Comparison of ENCODE assay signal across 30 mouse cellular contexts in the genomic region with DNA sequence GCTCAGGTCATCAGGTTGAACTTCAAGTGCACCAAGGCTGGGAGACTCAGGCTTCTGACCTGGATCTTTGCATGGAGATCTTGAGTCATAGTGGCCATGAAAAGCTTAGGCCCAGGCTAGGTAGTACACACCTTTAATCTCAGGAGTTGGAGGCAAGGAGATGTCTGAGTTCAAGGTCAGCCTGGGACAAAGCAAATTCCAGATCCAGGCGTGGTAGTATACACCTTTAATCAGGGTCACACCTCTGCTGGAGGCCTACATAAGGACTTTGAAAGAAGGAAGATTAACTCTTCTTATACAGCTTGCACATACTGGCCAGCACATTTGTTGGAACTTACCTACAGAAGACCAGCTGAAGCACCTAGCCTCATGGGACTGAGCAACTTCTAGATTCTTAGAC.
DNase-seq lines count a peak whose midpoint lies in the region; ATAC-seq lines count a peak whose summit lies in the region.
"Had no signal": no experiment of that assay in that cellular context is flagged by ENCODE, and none has a peak within 500 bp of the region (broad histone marks: within the 10 kb centered on the region; RNA-seq: fewer than 3 reads in every experiment).

No protein-coding gene starts in this region.

- intact Hi-C loops in heart, postnatal 36 days (cut with DNase I) = no loop called here

- no peak overlapping the region for H3K4me2 ChIP-seq in heart, embryonic 15.5 days
- no peak overlapping the region for H3K4me2 ChIP-seq in intestine, embryonic 16.5 days (ENCODE audit: low read depth, low read length)
- H3K4me2 ChIP-seq: forebrain, embryonic 12.5 days; hindbrain, embryonic 13.5 days; kidney, embryonic 15.5 days; liver, embryonic 15.5 days; lung, embryonic 14.5 days; midbrain, embryonic 11.5 days had no signal

- H3K4me3 ChIP-seq in heart, embryonic 10.5 days = no peak overlapping the region
- H3K4me3 ChIP-seq in heart, embryonic 15.5 days = no peak overlapping the region
- no peak overlapping the region for H3K4me3 ChIP-seq in intestine, embryonic 16.5 days (ENCODE audit: low read length)
- no peak overlapping the region for H3K4me3 ChIP-seq in limb, embryonic 10.5 days
- H3K4me3 ChIP-seq: erythroblast, embryonic 14.5 days; forebrain, embryonic 12.5 days; hindbrain, embryonic 13.5 days; kidney, embryonic 15.5 days; layer of hippocampus, adult 2 months; liver, embryonic 15.5 days had no signal

- WGBS in heart, embryonic 10.5 days = 66% methylated on average over 1 of the region's 1 CpGs
- 56% methylated on average over 1 of the region's 1 CpGs for WGBS in heart, embryonic 15.5 days
- WGBS in intestine, embryonic 16.5 days = 67% methylated on average over 1 of the region's 1 CpGs
- WGBS in limb, embryonic 10.5 days = 85% methylated on average over 1 of the region's 1 CpGs

- peaks cover 37% of the 10 kb centered on the region for H3K4me1 ChIP-seq in heart, embryonic 10.5 days
- H3K4me1 ChIP-seq in heart, embryonic 15.5 days (replicated peaks) = peaks cover 32% of the 10 kb centered on the region
- H3K4me1 ChIP-seq in intestine, embryonic 16.5 days (ENCODE audit: control insufficient read depth, insufficient read depth, low read length) = peaks cover 9% of the 10 kb centered on the region
- no peaks in the 10 kb centered on the region for H3K4me1 ChIP-seq in limb, embryonic 10.5 days
- H3K4me1 ChIP-seq: forebrain, embryonic 12.5 days; hindbrain, embryonic 13.5 days; liver, embryonic 15.5 days had no signal

- peak overlapping the region; percentile 52; the same call in 1 of the 2 replicates for H3K27ac ChIP-seq in heart, embryonic 10.5 days
- H3K27ac ChIP-seq in heart, embryonic 15.5 days = peak overlapping the region; percentile 71
- no peak overlapping the region for H3K27ac ChIP-seq in intestine, embryonic 16.5 days (ENCODE audit: low read length)
- H3K27ac ChIP-seq in limb, embryonic 10.5 days = no peak overlapping the region
- H3K27ac ChIP-seq: forebrain, embryonic 12.5 days; hindbrain, embryonic 13.5 days; kidney, embryonic 15.5 days; layer of hippocampus, adult 2 months; liver, embryonic 15.5 days had no signal

- H3K27me3 ChIP-seq in heart, embryonic 10.5 days (ENCODE audit: insufficient read depth, poor library complexity, severe bottlenecking) = no peaks in the 10 kb centered on the region
- no peaks in the 10 kb centered on the region for H3K27me3 ChIP-seq in heart, embryonic 15.5 days
- no peaks in the 10 kb centered on the region for H3K27me3 ChIP-seq in intestine, embryonic 16.5 days (replicated peaks; ENCODE audit: control insufficient read depth, insufficient read depth, low read length)
- H3K27me3 ChIP-seq in limb, embryonic 10.5 days (ENCODE audit: low read depth, poor library complexity, severe bottlenecking) = no peaks in the 10 kb centered on the region
- H3K27me3 ChIP-seq: forebrain, embryonic 12.5 days; hindbrain, embryonic 13.5 days; kidney, embryonic 15.5 days; liver, embryonic 15.5 days had no signal

- no peaks in the 10 kb centered on the region for H3K9me3 ChIP-seq in heart, embryonic 10.5 days
- no peaks in the 10 kb centered on the region for H3K9me3 ChIP-seq in heart, embryonic 15.5 days (replicated peaks)
- no peaks in the 10 kb centered on the region for H3K9me3 ChIP-seq in intestine, embryonic 16.5 days (ENCODE audit: control insufficient read depth, low read length)
- H3K9me3 ChIP-seq in limb, embryonic 10.5 days (replicated peaks) = no peaks in the 10 kb centered on the region
- H3K9me3 ChIP-seq: forebrain, embryonic 12.5 days; hindbrain, embryonic 13.5 days; kidney, embryonic 15.5 days; liver, embryonic 15.5 days had no signal

- H3K9ac ChIP-seq in heart, embryonic 15.5 days = no peak overlapping the region
- no peak overlapping the region for H3K9ac ChIP-seq in intestine, embryonic 16.5 days (ENCODE audit: low read depth, low read length)
- H3K9ac ChIP-seq: forebrain, embryonic 12.5 days; forebrain, postnatal 0 days; hindbrain, embryonic 13.5 days; kidney, embryonic 15.5 days; liver, embryonic 15.5 days; lung, embryonic 14.5 days had no signal

- H3K36me3 ChIP-seq in heart, embryonic 10.5 days = no peaks in the 10 kb centered on the region
- no peaks in the 10 kb centered on the region for H3K36me3 ChIP-seq in heart, embryonic 15.5 days
- H3K36me3 ChIP-seq in intestine, embryonic 16.5 days (ENCODE audit: control insufficient read depth, insufficient read depth, low read length) = no peaks in the 10 kb centered on the region
- no peaks in the 10 kb centered on the region for H3K36me3 ChIP-seq in limb, embryonic 10.5 days
- H3K36me3 ChIP-seq: forebrain, embryonic 12.5 days; hindbrain, embryonic 13.5 days; kidney, embryonic 15.5 days; liver, embryonic 15.5 days had no signal

- ATAC-seq in heart, embryonic 15.5 days (replicated peaks; ENCODE audit: insufficient number of reproducible peaks, insufficient read depth, low FRiP score, low read depth) = no peak
- ATAC-seq in intestine, embryonic 16.5 days = peak; percentile 77
- ATAC-seq in megakaryocyte-erythroid progenitor cell, adult 5-6 weeks (replicated peaks; ENCODE audit: low FRiP score, low TSS enrichment, poor library complexity, severe bottlenecking) = no peak
- ATAC-seq: activated CD4-positive, CD25-positive, alpha-beta regulatory T cell, adult 4 months; forebrain, postnatal 0 days; midbrain, embryonic 16.5 days had no signal

- DNase-seq in heart, embryonic 10.5 days (ENCODE audit: low spot score) = no peak
- DNase-seq in heart, postnatal 36 days = no peak
- DNase-seq in ES-CJ7 (ENCODE audit: low read depth, low spot score) = peak; percentile 67
- no peak for DNase-seq in limb, embryonic 10.5 days (ENCODE audit: low spot score)
- no peak for DNase-seq in liver
- DNase-seq: adrenal gland, adult 2 months; adrenal gland, postnatal 36 days; cerebellum, adult 18-20 months; cerebellum, postnatal 10 days; forebrain, postnatal 0 days; kidney, adult 18-20 months; kidney, postnatal 25 days; lung, embryonic 14.5 days; lung, postnatal 14 days; right cerebral cortex, postnatal 25 days; spleen, adult 18-20 months; thymus, adult 18-20 months; thymus, postnatal 25 days had no signal

Comparison
In these comparisons a context has a peak if more than half of its experiments do, and no peak if none do; other contexts are left out.
1. H3K27ac ChIP-seq: peak in heart, embryonic 10.5 days (single experiment) and heart, embryonic 15.5 days (single experiment); none in intestine, embryonic 16.5 days (single experiment) and limb, embryonic 10.5 days (single experiment).